Mouse (Mus musculus): ENCODE results near the gene Hs6st3. TPM values are rescaled to one million over a fixed set of nuclear protein-coding genes. Genes with fewer than 3 reads are reported as not detected.
"Not testable (repeated sequence)": the region's sequence is repeated elsewhere in the genome, so short reads cannot be mapped to it uniquely, and the experiment has no call there.

Gene Hs6st3
- total RNA-seq, 2 experiments from 2014 or later, result 0.16 TPM; not detected in 1

DNA sequence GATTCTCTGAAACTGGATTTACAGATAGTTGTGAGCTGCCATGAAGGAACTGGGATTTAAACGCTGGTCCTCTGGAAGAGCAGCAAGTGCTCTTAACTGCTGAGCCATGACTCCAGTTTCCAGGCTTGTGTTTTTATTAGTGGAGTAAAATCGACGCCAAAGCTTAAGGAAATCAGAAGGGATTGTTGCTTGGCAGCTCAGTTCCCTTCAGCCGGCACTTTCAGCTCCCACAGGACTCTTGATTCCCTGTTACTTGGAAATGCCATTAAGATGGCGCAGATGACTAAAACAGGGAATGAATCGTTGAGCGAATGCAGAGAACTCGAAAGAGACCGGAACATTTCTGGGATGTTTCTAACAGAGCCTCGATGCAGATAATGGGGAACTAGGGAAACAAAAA is 112.2 kb downstream of the Hs6st3 start:
- DNase-seq, result no peak

DNA sequence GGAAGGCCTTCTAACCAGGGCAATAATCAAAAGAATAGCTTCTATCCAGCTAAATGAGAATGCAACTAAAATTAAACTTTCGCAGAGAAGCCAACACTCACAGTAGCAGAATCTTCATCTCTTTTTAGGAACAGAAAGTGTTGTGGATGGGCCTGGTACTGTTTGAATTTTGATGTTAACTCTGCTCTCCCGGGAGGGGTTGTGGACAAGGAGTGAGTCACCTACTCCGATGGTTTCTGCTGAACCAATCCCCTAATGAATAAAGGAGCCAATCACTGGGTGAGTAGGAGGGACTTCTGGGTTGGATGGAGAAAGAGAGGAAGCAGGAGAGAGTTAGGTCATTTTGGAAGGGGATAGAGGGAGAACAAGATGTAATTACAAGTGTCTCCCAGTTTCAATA is 117.3 kb downstream of the Hs6st3 start:
- no peak for DNase-seq

DNA sequence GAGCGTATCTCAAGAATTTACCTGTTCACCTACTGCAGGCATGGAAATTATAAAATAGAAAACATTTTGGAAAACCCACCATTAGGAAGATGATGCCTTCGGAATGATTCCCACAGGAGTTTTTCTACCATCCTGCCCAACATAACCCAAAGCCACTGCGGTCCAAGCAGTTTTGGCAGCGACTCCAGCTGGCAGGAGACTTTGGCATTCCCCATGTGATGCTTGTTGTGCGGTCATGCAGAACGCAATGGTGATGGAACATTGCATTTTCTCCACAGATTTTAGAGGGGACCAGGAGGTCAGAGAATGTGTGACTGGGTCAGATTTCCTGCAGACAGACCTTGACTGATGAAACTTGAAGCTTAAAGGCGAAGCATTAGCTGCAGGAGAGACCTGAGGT is 118.9 kb downstream of the Hs6st3 start:
- no peak for DNase-seq

DNA sequence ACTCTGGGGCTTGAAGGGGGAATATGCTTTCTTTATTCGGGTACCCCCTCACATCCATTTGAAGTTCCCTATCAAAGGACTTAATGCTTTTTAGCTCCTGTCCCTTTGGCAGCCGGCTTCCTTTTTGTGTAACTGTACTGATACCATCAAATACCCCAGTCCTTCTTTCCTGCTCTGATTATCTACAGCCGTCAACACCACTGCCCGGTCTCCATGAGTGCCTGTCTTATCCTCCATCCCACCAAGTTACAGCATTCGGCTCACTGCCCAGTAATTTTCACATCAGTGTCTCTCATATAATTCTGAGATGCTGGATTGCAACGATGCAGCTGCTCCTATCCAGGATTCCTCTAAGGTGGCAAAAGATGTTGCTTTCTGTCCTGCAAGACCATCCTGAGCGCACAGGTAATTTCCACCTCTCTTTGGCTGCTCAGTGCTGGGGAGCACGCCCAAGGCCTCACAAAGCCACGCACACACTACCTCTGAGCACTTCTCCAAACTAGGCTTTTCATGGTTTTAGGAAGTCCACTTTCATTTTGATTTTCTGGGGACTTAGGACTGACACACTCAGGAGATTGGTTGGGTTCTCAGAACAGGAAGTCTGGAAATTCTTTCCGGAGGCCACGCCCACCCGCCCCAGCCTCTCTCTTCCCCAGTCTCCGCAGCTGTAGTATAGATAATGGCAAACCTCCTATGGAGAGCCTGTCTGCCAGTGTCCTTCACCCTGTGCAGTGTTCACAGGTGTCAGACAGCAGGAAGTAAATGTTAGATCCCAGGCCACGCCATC is 122.2 kb downstream of the Hs6st3 start:
- no peak for DNase-seq

DNA sequence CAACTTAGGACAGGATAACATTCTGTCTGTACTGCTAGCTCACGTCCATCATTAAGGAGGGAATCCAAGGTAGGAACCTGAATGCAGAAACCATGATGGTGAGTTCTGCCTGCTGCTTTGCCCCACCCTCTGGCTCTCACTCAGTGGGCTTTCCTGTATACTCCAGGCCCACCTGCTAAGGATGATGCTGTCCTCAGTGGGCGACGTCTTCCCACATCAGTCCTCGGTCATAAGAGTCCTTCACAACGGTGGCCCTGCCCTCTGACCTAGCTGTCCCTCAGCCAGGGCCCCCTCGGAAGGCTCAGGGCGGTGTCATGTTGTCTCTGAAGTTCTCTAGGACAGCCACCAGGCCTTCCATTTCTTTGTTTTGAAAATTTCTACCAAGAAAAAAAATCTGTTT is 128.2 kb downstream of the Hs6st3 start:
- no peak for DNase-seq

DNA sequence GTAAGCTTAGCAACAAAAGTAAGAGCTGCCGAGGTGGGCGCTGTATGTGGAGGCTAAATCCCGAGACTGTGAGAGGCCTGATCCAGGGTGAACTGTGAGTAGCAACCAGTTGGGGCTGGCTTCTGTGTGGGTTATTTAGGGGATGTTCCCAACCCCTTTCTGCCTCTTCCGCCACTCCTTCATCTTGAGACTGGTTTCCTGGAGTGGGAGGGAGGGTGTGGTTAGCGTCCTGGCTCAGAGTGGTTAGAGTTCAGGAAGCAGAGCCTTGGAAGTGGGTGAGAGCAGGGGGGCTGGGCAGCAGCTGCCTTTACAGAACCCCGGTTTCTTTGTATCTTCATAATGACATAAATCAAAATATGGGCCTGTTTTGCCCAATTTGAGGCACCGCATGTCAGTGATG is 134.9 kb downstream of the Hs6st3 start:
- no peak for DNase-seq

DNA sequence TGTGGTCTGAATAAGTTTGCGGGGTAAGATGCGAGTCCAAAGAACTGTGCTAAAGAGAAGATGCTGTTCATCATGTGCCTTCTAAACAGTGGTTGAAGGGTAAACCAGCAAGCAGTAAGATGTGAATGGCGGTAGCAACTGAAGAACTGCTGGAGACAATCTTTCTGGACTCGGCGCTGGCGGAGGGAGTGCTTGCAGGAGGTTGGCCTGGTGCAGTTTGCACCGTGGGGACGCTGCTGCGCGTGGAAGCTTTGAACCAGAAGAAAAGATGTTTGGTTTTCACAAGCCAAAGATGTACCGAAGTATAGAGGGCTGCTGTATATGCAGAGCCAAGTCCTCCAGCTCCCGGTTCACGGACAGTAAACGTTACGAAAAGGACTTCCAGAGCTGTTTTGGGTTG is 140.0 kb downstream of the Hs6st3 start:
- not testable (repeated sequence) for DNase-seq

DNA sequence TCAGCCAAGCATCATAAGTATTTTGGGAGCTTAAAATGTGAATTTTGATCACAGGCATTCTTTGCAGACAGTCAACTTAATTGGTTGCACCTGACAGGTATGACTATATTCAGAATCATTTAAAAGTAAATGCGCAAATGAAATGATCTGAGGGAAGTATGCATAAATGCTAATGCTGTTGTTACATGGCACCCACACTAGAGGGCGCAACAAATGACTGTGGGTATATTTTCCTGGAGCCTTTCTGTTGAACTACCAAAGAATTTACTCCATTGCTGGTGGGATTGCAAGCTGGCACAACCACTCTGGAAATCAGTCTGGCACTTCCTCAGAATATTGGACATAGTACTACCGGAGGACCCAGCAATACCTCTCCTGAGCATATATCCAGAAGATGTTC is 145.8 kb downstream of the Hs6st3 start:
- DNase-seq, result no peak

DNA sequence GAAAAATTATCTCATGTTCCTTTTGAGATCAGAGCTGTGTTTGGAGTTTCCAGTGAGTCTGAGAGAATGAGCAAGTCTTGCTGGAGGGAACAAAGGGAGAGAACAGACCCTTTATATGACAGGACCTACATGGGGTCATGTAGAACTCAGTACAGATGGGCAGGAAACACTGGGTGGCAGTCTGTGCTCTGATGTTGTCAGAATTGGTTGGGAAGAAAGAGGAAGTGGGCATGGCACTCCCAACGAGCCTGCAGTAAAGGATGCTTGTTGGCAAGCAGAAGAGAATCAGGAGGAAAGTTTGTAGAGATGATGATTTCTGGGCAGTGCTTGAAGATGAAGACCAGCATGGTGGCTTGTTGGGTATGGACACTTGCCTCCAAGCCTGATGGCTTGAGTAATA is 151.5 kb downstream of the Hs6st3 start:
- no peak for DNase-seq

DNA sequence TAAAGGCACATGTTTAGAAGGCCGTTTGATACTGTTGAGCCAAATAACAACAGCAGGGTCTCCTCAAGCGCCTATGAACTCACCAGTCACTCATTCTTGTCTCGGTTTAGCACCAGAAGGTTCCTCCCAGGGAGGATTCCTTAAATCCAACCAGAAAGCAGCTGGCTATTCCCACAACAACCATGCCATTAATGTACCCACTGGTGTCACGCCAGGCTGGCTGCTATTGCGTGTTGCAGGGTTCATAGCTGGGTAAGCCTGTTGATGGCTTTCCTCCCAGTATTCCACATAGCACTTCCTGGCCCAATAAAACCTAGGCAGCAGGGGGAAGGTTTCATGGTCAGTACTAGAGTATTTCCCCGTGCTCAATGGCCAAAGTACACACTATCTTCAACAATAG is 155.9 kb downstream of the Hs6st3 start:
- no peak for DNase-seq

DNA sequence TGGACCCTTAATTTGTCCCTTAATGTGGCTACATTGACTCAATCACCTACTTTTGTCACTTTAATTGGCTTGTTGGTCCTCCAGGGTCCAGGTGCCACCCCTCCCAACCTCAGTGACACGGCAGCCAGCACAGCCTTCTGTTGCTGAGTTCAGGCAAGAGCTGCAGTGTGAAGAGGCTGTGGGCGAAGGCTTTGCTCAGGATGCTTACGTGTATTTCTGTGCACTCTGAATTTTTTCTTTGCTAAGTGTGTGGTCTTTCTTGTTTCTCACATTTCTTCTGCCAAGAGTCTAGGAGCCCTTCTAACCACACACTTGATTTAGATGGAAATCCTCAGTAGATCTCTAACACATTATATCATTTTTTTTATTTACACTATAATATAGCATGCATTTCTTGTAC is 168.3 kb downstream of the Hs6st3 start:
- no peak for DNase-seq

DNA sequence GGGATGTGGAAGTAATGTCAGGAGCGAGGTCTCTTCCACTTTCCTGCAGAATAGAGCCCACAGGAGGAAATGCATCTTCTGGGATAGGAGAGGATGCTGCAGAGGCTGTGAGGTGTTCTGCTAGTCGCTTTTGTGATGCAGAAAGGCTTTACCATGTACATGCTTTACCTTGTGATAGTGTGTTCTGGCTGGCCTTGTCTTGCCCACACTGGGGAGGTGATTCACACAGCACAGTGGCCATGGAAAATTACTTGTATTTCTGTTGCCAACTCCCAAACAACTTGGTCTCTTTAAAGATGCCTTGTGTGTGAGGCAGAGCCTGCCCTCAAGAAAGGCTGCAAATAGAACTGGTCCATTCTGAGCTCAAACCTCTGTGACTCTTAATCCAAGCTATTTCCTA is 180.2 kb downstream of the Hs6st3 start:
- no peak for DNase-seq

DNA sequence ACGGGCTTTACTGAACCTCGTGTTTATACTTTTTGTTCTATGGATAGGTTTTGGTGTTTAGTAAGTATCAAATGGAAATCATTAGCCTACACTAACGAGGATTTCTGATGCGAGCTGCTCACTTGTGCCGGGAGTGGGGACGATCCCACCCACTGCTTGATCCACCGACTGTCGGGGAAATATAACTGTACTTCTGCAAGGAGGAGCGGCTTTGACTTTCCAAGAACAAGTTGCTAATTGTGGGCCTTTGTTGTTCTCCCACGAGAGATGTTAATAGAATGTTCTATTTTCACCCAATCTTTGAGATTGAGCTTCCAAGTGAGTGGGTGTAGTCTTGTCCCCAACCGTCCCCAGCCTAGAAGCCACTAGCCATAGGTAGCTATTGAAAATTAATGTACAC is 209.1 kb downstream of the Hs6st3 start:
- DNase-seq, result no peak

DNA sequence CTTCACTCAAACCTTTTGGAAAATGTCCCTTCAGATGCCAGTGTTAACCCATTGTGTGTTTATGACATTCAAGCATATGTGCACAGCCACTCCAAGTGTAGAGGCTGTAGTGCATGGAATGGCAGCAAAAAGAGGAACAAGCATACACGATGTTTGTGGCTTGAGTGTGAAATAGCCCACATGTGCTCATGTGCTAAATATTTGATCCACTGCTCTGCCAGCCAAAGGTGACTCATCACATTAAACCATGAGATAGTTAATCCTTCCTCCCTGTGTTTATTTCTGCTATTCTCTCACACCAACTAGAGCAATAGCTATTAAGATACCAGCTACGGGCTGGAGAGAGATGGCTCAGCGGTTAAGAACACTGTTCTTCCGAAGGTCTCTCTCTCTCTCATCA is 223.3 kb downstream of the Hs6st3 start:
- no peak for DNase-seq

DNA sequence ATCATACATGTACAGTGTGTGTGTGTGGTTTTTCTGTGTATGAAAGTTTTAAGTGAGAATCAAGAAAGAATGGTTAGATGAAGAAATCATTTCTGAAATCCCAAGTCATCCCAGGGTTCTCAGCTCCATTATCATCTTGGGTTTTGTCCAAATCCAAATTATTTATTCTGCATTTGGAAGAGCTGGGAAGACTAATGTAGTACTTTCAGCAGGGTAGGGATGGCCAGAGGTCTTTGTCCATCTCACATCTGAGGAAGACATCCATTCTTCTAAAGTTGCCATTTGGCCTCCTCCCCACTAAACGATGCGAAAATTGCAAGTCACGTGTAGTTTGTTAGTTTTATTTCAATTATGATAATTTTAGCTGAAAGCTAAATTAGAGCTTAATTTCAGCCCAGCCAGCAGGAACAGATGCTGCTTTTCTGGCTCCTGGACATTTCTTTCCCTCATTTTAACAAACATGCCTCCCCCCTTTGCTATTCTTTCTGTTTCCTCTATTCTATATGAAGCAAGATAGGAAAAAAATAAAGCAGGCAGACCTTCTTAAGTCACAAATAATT is 229.8 kb downstream of the Hs6st3 start:
- no peak for DNase-seq

DNA sequence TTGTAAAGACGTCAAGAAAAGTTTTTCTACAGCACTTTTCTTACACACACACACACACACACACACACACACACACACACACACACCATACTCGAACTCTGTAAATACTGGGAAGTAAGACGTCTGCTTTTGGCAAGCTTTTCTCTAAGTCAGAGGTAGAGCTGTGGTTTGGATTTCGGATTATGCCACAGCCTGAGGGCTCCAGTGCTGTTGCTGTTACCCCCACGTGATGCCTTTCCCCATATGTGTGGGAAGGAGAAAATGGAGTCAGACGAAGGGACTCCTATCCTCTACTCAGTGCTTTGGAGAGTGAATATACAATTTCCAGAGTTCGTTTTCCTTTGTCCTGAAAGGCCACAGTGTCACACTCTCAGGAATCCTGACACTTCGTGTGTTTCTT is 231.1 kb downstream of the Hs6st3 start:
- no peak for DNase-seq

DNA sequence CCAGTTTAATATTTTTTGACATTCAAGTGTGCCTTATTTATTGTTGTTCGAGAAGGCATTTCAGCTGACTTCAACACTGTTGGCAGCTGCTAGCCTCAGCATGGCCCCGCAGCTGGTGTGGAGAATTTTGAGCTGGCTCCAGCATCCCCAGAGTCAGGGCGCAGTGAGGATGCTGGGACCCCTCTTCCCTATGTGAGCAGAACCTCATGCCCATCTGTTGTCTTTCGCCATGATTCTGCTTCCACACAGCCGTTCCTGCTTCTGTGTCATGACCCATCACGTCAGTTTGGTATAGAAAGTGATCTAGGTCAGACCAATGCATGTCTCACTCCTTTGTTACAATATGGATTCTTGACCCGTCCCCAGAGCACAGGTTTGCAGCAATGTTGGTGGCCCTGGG is 231.9 kb downstream of the Hs6st3 start:
- DNase-seq, result no peak

DNA sequence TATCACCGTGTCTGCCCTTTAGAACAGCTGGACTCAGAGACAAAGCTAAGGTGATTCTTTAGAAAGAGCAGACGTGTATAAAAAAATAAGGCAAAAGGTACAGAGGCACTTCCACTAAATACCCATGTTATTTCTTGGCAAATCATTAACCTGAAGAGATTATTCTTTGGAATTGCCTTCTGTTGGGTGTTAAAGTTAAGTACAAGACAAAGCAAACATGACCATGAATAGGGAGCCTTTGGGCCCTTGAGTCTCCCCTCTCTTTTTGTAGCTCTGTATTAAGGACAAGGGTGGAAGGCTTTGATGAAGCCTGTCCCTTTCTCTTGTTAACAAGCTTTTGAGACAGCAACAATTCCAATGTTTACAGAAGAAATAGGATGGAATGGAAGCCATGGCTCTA is 241.2 kb downstream of the Hs6st3 start:
- DNase-seq, result no peak

DNA sequence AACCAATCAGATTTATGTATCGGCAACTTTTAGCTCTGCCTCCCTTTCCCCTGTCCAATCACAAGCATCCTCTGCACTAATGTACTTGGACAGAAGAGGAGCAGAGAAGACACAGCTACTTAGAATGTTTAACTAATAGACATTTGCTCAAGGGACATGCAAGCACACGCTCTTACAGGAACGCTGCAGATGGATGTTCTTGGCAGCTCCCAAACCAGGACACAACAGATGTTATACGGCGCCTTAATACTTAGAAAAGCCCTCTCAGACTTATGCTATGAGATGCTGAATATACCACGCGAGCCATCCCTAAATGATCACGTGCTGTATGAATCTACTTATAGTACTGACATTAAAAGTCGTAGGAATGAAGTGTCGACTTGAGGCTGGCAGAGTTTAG is 263.5 kb downstream of the Hs6st3 start:
- no peak for DNase-seq

DNA sequence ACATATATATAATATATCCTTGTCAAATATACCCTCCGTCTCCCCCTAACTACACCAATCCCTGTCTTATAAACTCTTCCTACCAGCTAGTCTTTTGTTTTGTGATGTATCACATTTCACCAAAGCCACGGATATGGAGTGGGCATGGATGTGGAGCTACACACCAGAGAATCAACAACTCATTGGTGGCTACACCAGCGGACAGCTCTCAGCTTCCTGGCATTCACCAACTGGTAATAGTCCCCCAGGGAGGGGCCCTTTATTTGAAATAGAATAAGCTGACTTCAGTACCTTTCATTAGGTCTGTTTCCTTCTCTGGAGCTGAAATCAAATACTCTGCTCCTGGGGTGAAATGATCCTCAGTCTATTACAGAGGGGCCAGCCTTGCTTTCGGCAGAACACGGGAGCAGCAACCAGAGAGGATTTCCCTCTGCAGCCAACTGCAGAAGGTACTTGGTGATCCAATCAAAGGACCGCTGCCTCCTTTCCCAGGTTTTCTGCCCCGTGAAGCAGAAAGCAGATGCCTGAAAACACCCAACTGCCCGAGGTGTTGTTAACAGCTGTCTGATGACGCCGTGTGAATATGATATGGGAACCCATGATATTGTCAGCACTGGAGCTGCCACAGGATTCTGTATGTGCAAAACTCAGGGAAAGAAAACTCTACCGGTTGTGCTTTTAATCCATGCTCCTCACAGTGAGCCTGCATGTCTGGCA is 271.4 kb downstream of the Hs6st3 start:
- no peak for DNase-seq

DNA sequence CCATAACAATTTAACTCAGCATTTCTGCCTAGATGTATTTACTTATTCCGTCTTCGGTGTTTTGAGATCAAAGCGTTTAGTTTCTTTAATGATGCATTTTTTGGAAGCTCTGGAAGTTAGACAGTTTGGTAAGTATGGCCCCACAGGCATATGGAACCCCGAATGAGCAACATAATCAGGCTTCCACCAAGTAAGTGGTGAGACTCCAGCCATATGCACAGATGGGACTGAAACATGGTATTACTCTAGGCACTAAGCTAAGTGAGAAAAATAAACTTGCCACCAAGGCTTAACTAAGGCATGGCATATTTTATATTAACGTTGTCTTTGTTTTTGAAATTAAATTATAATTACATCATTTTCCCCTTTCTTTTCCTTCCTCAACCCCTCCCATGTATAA is 284.8 kb downstream of the Hs6st3 start:
- no peak for DNase-seq

DNA sequence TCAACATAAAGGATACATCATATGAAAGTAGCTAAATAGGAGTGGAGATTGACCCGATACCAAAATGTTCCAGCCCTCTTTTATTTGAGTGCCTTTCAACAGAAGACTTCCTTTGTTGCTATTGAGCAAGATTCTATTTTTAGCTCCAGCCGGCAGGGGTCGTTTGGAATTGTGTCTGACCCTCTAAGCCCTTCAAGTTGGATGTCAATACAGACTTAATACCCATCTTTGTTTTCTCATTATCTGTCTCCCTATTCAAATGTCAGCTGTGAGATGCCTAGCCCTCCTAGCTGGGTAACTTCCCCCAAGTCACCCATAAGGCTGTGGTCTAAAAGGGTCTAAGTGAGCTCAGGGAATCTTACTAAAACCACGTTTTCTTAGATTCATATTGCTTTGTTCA is 312.3 kb downstream of the Hs6st3 start:
- DNase-seq, result no peak

DNA sequence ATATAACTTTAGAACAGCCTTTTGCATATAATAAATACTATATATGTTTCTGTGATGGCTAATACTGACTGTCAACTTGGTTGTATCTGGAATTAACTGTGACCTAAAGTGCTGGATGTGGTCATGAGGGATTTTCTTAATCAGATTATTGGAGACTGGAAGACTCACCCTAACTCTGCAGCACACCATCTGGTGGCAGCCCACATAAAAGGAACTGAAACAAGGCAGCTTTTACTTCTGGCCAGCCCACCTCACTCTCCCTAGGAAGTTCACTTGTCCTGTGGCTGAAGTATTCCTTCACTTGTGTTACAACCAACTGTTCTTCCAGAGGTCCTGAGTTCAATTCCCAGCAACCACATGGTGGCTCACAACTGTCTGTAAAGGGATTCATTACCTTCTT is 313.5 kb downstream of the Hs6st3 start:
- DNase-seq, result no peak

DNA sequence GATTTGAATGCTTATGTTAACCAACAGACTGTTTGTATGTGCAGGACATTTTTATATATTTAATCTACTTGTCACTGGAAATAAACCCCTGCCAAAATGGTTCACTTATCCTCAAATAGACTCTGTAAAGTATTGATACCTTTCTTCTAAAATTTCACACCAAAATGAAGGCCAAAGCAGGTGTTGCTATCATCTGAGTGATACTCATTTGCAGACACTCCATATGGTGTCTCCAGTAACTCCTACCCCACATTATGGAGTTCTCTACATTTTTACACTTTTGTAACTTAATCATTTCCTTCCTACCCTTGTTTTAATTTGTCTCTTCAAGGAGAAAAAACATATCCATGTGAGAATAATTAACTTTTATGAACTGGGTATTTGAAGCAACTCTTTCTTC is 314.2 kb downstream of the Hs6st3 start:
- DNase-seq, result no peak

All from heart, postnatal 4 days (tissue).